Mouse (Mus musculus): Measurements from ENCODE around the gene Il12a. TPM values are rescaled to one million over a fixed set of nuclear protein-coding genes. Genes with fewer than 3 reads are reported as not detected.

The Il12a gene
- polyA plus RNA-seq, 1 experiment from 2014 or later: not detected

GRCm38 (mm10) chr3:68676831-68677303, 13.6 kb upstream of the Il12a start:
- ATAC-seq (ENCODE audit: low FRiP score, low TSS enrichment): no peak
- whole genome bisulfite sequencing: 61% methylated on average over 17 of the region's 17 CpGs
- Histone ChIP-seq H3K4me3 (replicated peaks; ENCODE audit: low read depth, low read length) (no peak overlapping the region), H3K36me3 (ENCODE audit: control insufficient read depth, insufficient read depth, low read length) (no peaks in the 10 kb centered on the region), H3K9ac (replicated peaks; ENCODE audit: low read length) (no peak overlapping the region), H3K4me2 (ENCODE audit: low read length) (no peak overlapping the region), H3K4me1 (ENCODE audit: control insufficient read depth, insufficient read depth, low read length) (no peaks in the 10 kb centered on the region), H3K27me3 (ENCODE audit: control insufficient read depth, insufficient read depth, low read length) (no peaks in the 10 kb centered on the region), H3K9me3 (ENCODE audit: control insufficient read depth, low read length) (no peaks in the 10 kb centered on the region), H3K27ac (replicated peaks; ENCODE audit: low read depth, low read length) (no peak overlapping the region)
- no peak for DNase-seq

GRCm38 (mm10) chr3:68678805-68679585, 11.4 kb upstream of the Il12a start:
- ATAC-seq (ENCODE audit: low FRiP score, low TSS enrichment): no peak
- Histone ChIP-seq H3K4me3 (replicated peaks; ENCODE audit: low read depth, low read length) (no peak overlapping the region), H3K9ac (replicated peaks; ENCODE audit: low read length) (no peak overlapping the region), H3K9me3 (ENCODE audit: control insufficient read depth, low read length) (no peaks in the 10 kb centered on the region), H3K27ac (replicated peaks; ENCODE audit: low read depth, low read length) (no peak overlapping the region), H3K4me2 (ENCODE audit: low read length) (no peak overlapping the region), H3K27me3 (ENCODE audit: control insufficient read depth, insufficient read depth, low read length) (no peaks in the 10 kb centered on the region), H3K4me1 (ENCODE audit: control insufficient read depth, insufficient read depth, low read length) (no peaks in the 10 kb centered on the region), H3K36me3 (ENCODE audit: control insufficient read depth, insufficient read depth, low read length) (no peaks in the 10 kb centered on the region)
- no peak for DNase-seq
- WGBS: 92% methylated on average over 9 of the region's 9 CpGs

- no peak for DNase-seq
- WGBS: 74% methylated on average over 2 of the region's 2 CpGs
- no peaks in the 10 kb centered on the region for H3K9me3 ChIP-seq (ENCODE audit: control insufficient read depth, low read length)
- no peak overlapping the region for H3K4me2 ChIP-seq (ENCODE audit: low read length)
- H3K27me3 ChIP-seq (ENCODE audit: control insufficient read depth, insufficient read depth, low read length): no peaks in the 10 kb centered on the region
- no peaks in the 10 kb centered on the region for H3K36me3 ChIP-seq (ENCODE audit: control insufficient read depth, insufficient read depth, low read length)
- ATAC-seq (ENCODE audit: low FRiP score, low TSS enrichment): no peak
- no peak overlapping the region for H3K4me3 ChIP-seq (replicated peaks; ENCODE audit: low read depth, low read length)
- no peak overlapping the region for H3K27ac ChIP-seq (replicated peaks; ENCODE audit: low read depth, low read length)
- no peak overlapping the region for H3K9ac ChIP-seq (replicated peaks; ENCODE audit: low read length)
- H3K4me1 ChIP-seq (ENCODE audit: control insufficient read depth, insufficient read depth, low read length): no peaks in the 10 kb centered on the region
Observed at GRCm38 (mm10) chr3:68683579-68683978, 6.9 kb upstream of the Il12a start.

- H3K4me2 ChIP-seq (ENCODE audit: low read length): no peak overlapping the region
- no peaks in the 10 kb centered on the region for H3K9me3 ChIP-seq (ENCODE audit: control insufficient read depth, low read length)
- ATAC-seq (ENCODE audit: low FRiP score, low TSS enrichment) (no peak), DNase-seq (no peak)
- no peaks in the 10 kb centered on the region for H3K27me3 ChIP-seq (ENCODE audit: control insufficient read depth, insufficient read depth, low read length)
- WGBS: 92% methylated on average over 1 of the region's 1 CpGs
- no peaks in the 10 kb centered on the region for H3K36me3 ChIP-seq (ENCODE audit: control insufficient read depth, insufficient read depth, low read length)
- H3K4me3 ChIP-seq (replicated peaks; ENCODE audit: low read depth, low read length): no peak overlapping the region
- no peaks in the 10 kb centered on the region for H3K4me1 ChIP-seq (ENCODE audit: control insufficient read depth, insufficient read depth, low read length)
- no peak overlapping the region for H3K27ac ChIP-seq (replicated peaks; ENCODE audit: low read depth, low read length)
- H3K9ac ChIP-seq (replicated peaks; ENCODE audit: low read length): no peak overlapping the region
Observed at GRCm38 (mm10) chr3:68684207-68684606, 6.2 kb upstream of the Il12a start.

GRCm38 (mm10) chr3:68686852-68687560, 3.4 kb upstream of the Il12a start:
- no peak for ATAC-seq (ENCODE audit: low FRiP score, low TSS enrichment)
- no peak overlapping the region for H3K4me2 ChIP-seq (ENCODE audit: low read length)

GRCm38 (mm10) chr3:68689346-68689745, 1.1 kb upstream of the Il12a start:
- H3K4me3 ChIP-seq (replicated peaks; ENCODE audit: low read depth, low read length): no peak overlapping the region
- DNase-seq (no peak), ATAC-seq (ENCODE audit: low FRiP score, low TSS enrichment) (no peak)
- H3K9ac ChIP-seq (replicated peaks; ENCODE audit: low read length): no peak overlapping the region
- H3K27ac ChIP-seq (replicated peaks; ENCODE audit: low read depth, low read length): no peak overlapping the region
- no peak overlapping the region for H3K4me2 ChIP-seq (ENCODE audit: low read length)
- no peaks in the 10 kb centered on the region for H3K36me3 ChIP-seq (ENCODE audit: control insufficient read depth, insufficient read depth, low read length)
- peaks cover 5% of the 10 kb centered on the region; the same call in 1 of the 2 replicates for H3K4me1 ChIP-seq (ENCODE audit: control insufficient read depth, insufficient read depth, low read length)
- WGBS: 92% methylated on average over 7 of the region's 7 CpGs
- H3K9me3 ChIP-seq (ENCODE audit: control insufficient read depth, low read length): no peaks in the 10 kb centered on the region
- no peaks in the 10 kb centered on the region for H3K27me3 ChIP-seq (ENCODE audit: control insufficient read depth, insufficient read depth, low read length)

More at GRCm38 (mm10) chr3:68686852-68687560, 3.4 kb upstream of the Il12a start:
- no peaks in the 10 kb centered on the region for H3K36me3 ChIP-seq (ENCODE audit: control insufficient read depth, insufficient read depth, low read length)
- WGBS: 77% methylated on average over 8 of the region's 8 CpGs
- no peaks in the 10 kb centered on the region for H3K27me3 ChIP-seq (ENCODE audit: control insufficient read depth, insufficient read depth, low read length)
- H3K4me1 ChIP-seq (ENCODE audit: control insufficient read depth, insufficient read depth, low read length): no peaks in the 10 kb centered on the region
- peak; percentile 25 for DNase-seq
- H3K9ac ChIP-seq (replicated peaks; ENCODE audit: low read length): no peak overlapping the region
- H3K9me3 ChIP-seq (ENCODE audit: control insufficient read depth, low read length): no peaks in the 10 kb centered on the region
- H3K27ac ChIP-seq (replicated peaks; ENCODE audit: low read depth, low read length): no peak overlapping the region
- no peak overlapping the region for H3K4me3 ChIP-seq (replicated peaks; ENCODE audit: low read depth, low read length)

- DNase-seq (no peak), ATAC-seq (ENCODE audit: low FRiP score, low TSS enrichment) (no peak)
- H3K4me2 ChIP-seq (ENCODE audit: low read length): no peak overlapping the region
- H3K4me3 ChIP-seq (replicated peaks; ENCODE audit: low read depth, low read length): no peak overlapping the region
- no peak overlapping the region for H3K9ac ChIP-seq (replicated peaks; ENCODE audit: low read length)
- peaks cover 5% of the 10 kb centered on the region; the same call in 1 of the 2 replicates for H3K4me1 ChIP-seq (ENCODE audit: control insufficient read depth, insufficient read depth, low read length)
- H3K9me3 ChIP-seq (ENCODE audit: control insufficient read depth, low read length): no peaks in the 10 kb centered on the region
- H3K36me3 ChIP-seq (ENCODE audit: control insufficient read depth, insufficient read depth, low read length): no peaks in the 10 kb centered on the region
- no peaks in the 10 kb centered on the region for H3K27me3 ChIP-seq (ENCODE audit: control insufficient read depth, insufficient read depth, low read length)
- 90% methylated on average over 28 of the region's 28 CpGs for WGBS
- H3K27ac ChIP-seq (replicated peaks; ENCODE audit: low read depth, low read length): no peak overlapping the region
Observed at GRCm38 (mm10) chr3:68691100-68691778, 795 bp downstream of the Il12a start.

- Histone ChIP-seq H3K27me3 (ENCODE audit: control insufficient read depth, insufficient read depth, low read length) (no peaks in the 10 kb centered on the region), H3K27ac (replicated peaks; ENCODE audit: low read depth, low read length) (no peak overlapping the region), H3K9ac (replicated peaks; ENCODE audit: low read length) (no peak overlapping the region), H3K9me3 (ENCODE audit: control insufficient read depth, low read length) (no peaks in the 10 kb centered on the region), H3K4me1 (ENCODE audit: control insufficient read depth, insufficient read depth, low read length) (peaks cover 5% of the 10 kb centered on the region; the same call in 1 of the 2 replicates), H3K36me3 (ENCODE audit: control insufficient read depth, insufficient read depth, low read length) (no peaks in the 10 kb centered on the region), H3K4me3 (replicated peaks; ENCODE audit: low read depth, low read length) (no peak overlapping the region), H3K4me2 (ENCODE audit: low read length) (no peak overlapping the region)
- ATAC-seq (ENCODE audit: low FRiP score, low TSS enrichment) (no peak), DNase-seq (no peak)
- 87% methylated on average over 7 of the region's 7 CpGs for WGBS
Observed at GRCm38 (mm10) chr3:68691938-68692599, 1.6 kb downstream of the Il12a start.
